Mouse (Mus musculus) brain, embryonic 14.5 days (tissue): ENCODE measurements around the gene Mob3b.

Experiments
- CTCF ChIP-seq: fragments of 200-500 bp; IDR thresholded peaks from 2 replicates; pipeline ENCODE4 v1.5.1; 2012; ENCODE audit warnings: inconsistent platforms, mild to moderate bottlenecking, moderate library complexity, borderline replicate concordance; ENCODE audit not compliant: insufficient read depth, insufficient read length; ENCODE audit errors: extremely low read depth
- POLR2A ChIP-seq: fragments of 200-500 bp; IDR thresholded peaks from 2 replicates; pipeline ENCODE4 v1.6.1; 2012; ENCODE audit warnings: mild to moderate bottlenecking, inconsistent platforms, borderline replicate concordance; ENCODE audit not compliant: poor library complexity, insufficient read depth, insufficient read length, severe bottlenecking; ENCODE audit errors: extremely low read depth

DNA sequence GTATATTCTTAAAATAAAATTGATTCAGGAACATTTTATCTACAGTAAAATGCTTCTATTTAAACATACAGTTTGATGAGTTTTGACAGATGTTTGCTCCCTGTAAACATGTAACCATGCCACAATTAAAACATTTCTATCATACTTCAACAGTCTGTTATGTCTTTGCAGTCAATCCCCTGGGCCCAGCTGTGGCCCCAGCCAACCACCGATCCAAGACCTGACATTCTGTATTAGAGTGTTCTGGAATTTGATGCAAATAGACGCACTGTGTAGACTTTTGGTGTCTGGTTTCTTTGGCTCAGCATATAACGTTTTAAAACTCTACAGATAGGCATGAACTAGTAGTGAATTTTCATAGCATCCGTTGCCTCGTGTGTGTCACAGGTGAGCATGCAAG, 182.5 kb downstream of the Mob3b start:
- TF ChIP-seq CTCF (no peak), POLR2A (no peak)
